Mouse (Mus musculus) intestine, postnatal 0 days (tissue): ENCODE measurements around the gene Dgkb. TPM values are rescaled to one million over a fixed set of nuclear protein-coding genes. Genes with fewer than 3 reads are reported as not detected.

Experiments used
- ATAC-seq: fragments of 200-750 bp; cut with Nextera tagmentation; 2 replicates; pipeline ENCODE4 v1.8.0; 2017; ENCODE audit warnings: mild to moderate bottlenecking, moderate TSS enrichment, moderate library complexity
- H3K27ac ChIP-seq: fragments of 300-500 bp; sonication (generic); 2 replicates; pipeline ENCODE4 v1.5.1; 2014; ENCODE audit warnings: mild to moderate bottlenecking, low read depth, low read length, moderate library complexity
- H3K27me3 ChIP-seq: fragments of 300-500 bp; sonication (generic); replicated peaks from 2 replicates; pipeline ENCODE4 v1.6.1; 2014; ENCODE audit warnings: low read length, mixed read lengths; ENCODE audit not compliant: control insufficient read depth, insufficient read depth
- H3K36me3 ChIP-seq: fragments of 300-500 bp; sonication (generic); 2 replicates; pipeline ENCODE4 v1.6.1; 2014; ENCODE audit warnings: mild to moderate bottlenecking, moderate library complexity; ENCODE audit not compliant: control insufficient read depth, insufficient read depth
- H3K4me1 ChIP-seq: fragments of 300-500 bp; sonication (generic); replicated peaks from 2 replicates; pipeline ENCODE4 v1.6.1; 2014; ENCODE audit warnings: antibody characterized with exemption, low read length, mixed read lengths; ENCODE audit not compliant: control insufficient read depth, insufficient read depth
- H3K4me2 ChIP-seq: fragments of 300-500 bp; sonication (generic); replicated peaks from 2 replicates; pipeline ENCODE4 v1.6.1; 2014; ENCODE audit warnings: low read depth, mild to moderate bottlenecking, moderate library complexity
- H3K4me3 ChIP-seq: fragments of 300-500 bp; sonication (generic); 2 replicates; pipeline ENCODE4 v1.5.1; 2014; ENCODE audit warnings: low read depth, low read length
- H3K9ac ChIP-seq: fragments of 300-500 bp; sonication (generic); 2 replicates; pipeline ENCODE4 v1.6.1; 2014; ENCODE audit warnings: mild to moderate bottlenecking, low read depth, low read length
- H3K9me3 ChIP-seq: fragments of 300-500 bp; sonication (generic); 2 replicates; pipeline ENCODE4 v1.6.1; 2016; ENCODE audit warnings: mixed run types; ENCODE audit not compliant: control insufficient read depth
- CTCF ChIP-seq: sonication (generic); IDR thresholded peaks from 2 replicates; pipeline ENCODE4 v1.5.1; 2016; ENCODE audit warnings: low read depth, mild to moderate bottlenecking, control low read depth, antibody characterized with exemption, moderate library complexity
- WGBS: fragments of 180-500 bp; shearing (Covaris S2); extraction: QIAGEN DNeasy Blood & Tissue Kit; methylation state at CpG from one replicate; pipeline ENCODE4 v1.1.7; 2014; 5-methylcytosine and 5-hydroxymethylcytosine counted together
- polyA plus RNA-seq: library from polyadenylated mRNA; unstranded; fragments of >200 nt; fragmentation: Nextera tagmentation; extraction: Ambion mirVana; gene quantifications from 2 replicates; pipeline ENCODE4 v1.2.1, GENCODE M21; 2015

Dgkb gene
- polyA plus RNA-seq, 1 experiment from 2014 or later = 5.0 TPM

DNA sequence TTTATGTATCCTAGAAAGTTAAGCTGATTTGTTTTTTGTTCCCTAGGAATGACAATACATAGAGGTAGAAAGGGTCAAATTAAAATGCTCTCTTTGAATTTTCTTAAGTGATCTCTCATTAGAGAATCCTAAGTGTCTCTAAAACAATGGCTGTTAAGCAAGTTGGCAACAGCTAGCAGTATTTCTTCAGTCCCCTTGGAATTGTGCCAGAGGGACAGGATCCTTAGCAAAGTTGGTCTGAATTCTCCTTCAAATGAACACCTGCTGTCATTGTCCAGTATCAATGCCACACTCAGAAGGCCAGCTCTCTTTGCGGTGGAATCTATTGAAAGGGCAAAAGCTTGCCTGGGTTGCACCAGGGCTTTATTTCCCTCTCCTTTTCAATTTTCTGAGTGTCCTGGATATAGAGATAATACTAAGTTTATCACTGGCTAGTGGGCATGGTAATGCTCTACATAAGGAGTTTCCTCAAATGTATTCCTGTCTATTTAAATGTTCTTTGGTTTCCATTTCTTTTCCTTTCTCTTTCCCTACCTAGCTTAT lies 510.3 kb downstream of the Dgkb start:
- H3K4me2 ChIP-seq = no peak overlapping the region
- no peaks in the 10 kb centered on the region for H3K27me3 ChIP-seq
- no peaks in the 10 kb centered on the region for H3K36me3 ChIP-seq
- WGBS = 100% methylated on average over 1 of the region's 1 CpGs
- no peak overlapping the region for H3K9ac ChIP-seq
- no peak overlapping the region for H3K4me3 ChIP-seq
- no peak for ATAC-seq
- H3K4me1 ChIP-seq = no peaks in the 10 kb centered on the region
- TF ChIP-seq CTCF = no peak
- no peaks in the 10 kb centered on the region for H3K9me3 ChIP-seq
- no peak overlapping the region for H3K27ac ChIP-seq

- no peak overlapping the region for H3K9ac ChIP-seq
- no peaks in the 10 kb centered on the region for H3K36me3 ChIP-seq
- H3K27me3 ChIP-seq = no peaks in the 10 kb centered on the region
- no peak for TF ChIP-seq CTCF
- ATAC-seq = no peak
- H3K4me3 ChIP-seq = no peak overlapping the region
- no peak overlapping the region for H3K27ac ChIP-seq
- no peaks in the 10 kb centered on the region for H3K4me1 ChIP-seq
- no peak overlapping the region for H3K4me2 ChIP-seq
- H3K9me3 ChIP-seq = no peaks in the 10 kb centered on the region
These were observed 511.3 kb downstream of the Dgkb start for GRCm38 (mm10) chr12:38328779-38329178.

DNA sequence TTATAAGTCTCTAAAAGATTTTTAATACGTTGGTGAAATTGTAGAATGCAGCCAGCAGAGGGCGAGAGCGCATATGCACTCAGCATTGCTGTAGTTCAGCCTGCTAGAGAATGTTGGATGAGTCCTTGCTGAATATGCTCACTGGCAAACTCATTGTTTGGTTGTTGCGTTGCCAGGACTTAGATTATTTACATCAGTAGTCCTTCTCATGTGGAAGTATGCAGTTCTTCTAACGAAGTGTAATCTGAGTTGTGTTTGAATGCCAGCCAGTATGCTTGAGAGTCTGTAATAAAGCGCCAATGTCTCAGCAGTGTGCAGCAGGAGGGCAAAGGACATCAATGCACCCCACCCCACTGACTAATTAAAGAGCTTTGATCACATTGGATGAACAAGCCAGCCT lies 525.1 kb downstream of the Dgkb start:
- no peak overlapping the region for H3K27ac ChIP-seq
- no peaks in the 10 kb centered on the region for H3K36me3 ChIP-seq
- TF ChIP-seq CTCF = peak; percentile 86
- H3K9me3 ChIP-seq = no peaks in the 10 kb centered on the region
- no peaks in the 10 kb centered on the region for H3K4me1 ChIP-seq
- no peak overlapping the region for H3K4me3 ChIP-seq
- no peaks in the 10 kb centered on the region for H3K27me3 ChIP-seq
- WGBS = 6% methylated on average over 6 of the region's 6 CpGs
- H3K9ac ChIP-seq = no peak overlapping the region
- ATAC-seq = 0 out of 2 replicates have a peak, but pooled peaks have one; percentile 38
- no peak overlapping the region; the same call in 1 of the 2 replicates for H3K4me2 ChIP-seq

GRCm38 (mm10) chr12:38352481-38352880 lies 535.0 kb downstream of the Dgkb start:
- H3K4me3 ChIP-seq = no peak overlapping the region
- no peak overlapping the region for H3K4me2 ChIP-seq
- no peaks in the 10 kb centered on the region for H3K4me1 ChIP-seq
- no peak for TF ChIP-seq CTCF
- no peaks in the 10 kb centered on the region for H3K36me3 ChIP-seq
- no peaks in the 10 kb centered on the region for H3K9me3 ChIP-seq
- ATAC-seq = no peak
- H3K27ac ChIP-seq = no peak overlapping the region
- H3K27me3 ChIP-seq = no peaks in the 10 kb centered on the region
- WGBS = 82% methylated on average over 3 of the region's 3 CpGs
- no peak overlapping the region for H3K9ac ChIP-seq

DNA sequence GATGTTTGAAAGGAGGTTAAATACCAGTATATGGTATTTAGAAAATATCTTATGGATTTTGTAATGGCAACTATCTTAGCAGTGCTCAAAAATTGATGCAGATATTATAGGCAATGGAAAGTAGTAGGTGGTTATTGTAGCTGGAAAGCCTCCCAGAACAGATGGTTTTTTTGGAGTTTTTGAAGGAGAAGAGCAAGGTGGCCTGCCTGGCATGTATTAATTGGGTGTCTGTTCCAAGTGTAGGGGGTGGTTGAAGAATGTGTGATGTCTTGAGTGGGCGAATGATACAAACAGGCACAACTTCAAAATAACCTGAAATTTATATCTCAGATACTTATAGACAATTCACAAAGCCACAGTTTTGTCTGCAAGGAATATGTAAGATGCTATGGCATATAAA lies 538.9 kb downstream of the Dgkb start:
- no peak overlapping the region for H3K9ac ChIP-seq
- no peak for TF ChIP-seq CTCF
- H3K9me3 ChIP-seq = no peaks in the 10 kb centered on the region
- no peak overlapping the region for H3K4me3 ChIP-seq
- WGBS = 74% methylated on average over 1 of the region's 1 CpGs
- no peaks in the 10 kb centered on the region for H3K27me3 ChIP-seq
- H3K36me3 ChIP-seq = no peaks in the 10 kb centered on the region
- no peaks in the 10 kb centered on the region for H3K4me1 ChIP-seq
- ATAC-seq = no peak
- H3K27ac ChIP-seq = no peak overlapping the region
- no peak overlapping the region for H3K4me2 ChIP-seq

DNA sequence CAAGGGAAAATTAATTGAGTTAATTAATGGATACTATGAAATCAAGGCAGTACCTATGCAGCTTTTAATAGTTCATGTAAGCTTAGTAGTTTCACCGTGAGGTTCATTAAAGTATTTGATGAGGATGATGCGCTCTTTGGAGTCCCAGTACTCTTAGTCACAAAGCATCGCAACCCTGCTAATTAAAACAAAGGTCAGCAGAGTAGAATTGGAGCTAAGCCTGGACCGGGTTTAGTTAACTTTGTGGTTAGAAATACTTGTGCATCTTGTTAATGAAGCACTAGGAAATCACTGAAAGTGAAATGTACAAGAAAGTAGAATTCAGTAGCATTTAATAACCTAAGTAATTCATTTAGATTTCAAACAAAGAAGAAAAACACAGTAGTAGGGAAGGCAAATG lies 544.0 kb downstream of the Dgkb start:
- Histone ChIP-seq H3K4me1 (no peaks in the 10 kb centered on the region), H3K36me3 (no peaks in the 10 kb centered on the region), H3K27ac (no peak overlapping the region), H3K9ac (no peak overlapping the region), H3K27me3 (no peaks in the 10 kb centered on the region), H3K4me3 (no peak overlapping the region), H3K9me3 (no peaks in the 10 kb centered on the region), H3K4me2 (no peak overlapping the region)
- no peak for TF ChIP-seq CTCF
- WGBS = 89% methylated on average over 4 of the region's 4 CpGs
- no peak for ATAC-seq

- Histone ChIP-seq H3K4me3 (no peak overlapping the region), H3K27me3 (no peaks in the 10 kb centered on the region), H3K27ac (no peak overlapping the region), H3K4me2 (no peak overlapping the region), H3K9me3 (no peaks in the 10 kb centered on the region), H3K4me1 (no peaks in the 10 kb centered on the region), H3K9ac (no peak overlapping the region), H3K36me3 (no peaks in the 10 kb centered on the region)
- no peak for TF ChIP-seq CTCF
- 80% methylated on average over 2 of the region's 2 CpGs for WGBS
- ATAC-seq = no peak
These were observed 554.1 kb downstream of the Dgkb start for GRCm38 (mm10) chr12:38371597-38371996.
